Mouse (Mus musculus): ENCODE measurements around the gene Apbb1ip. TPM values are rescaled to one million over a fixed set of nuclear protein-coding genes. Genes with fewer than 3 reads are reported as not detected.

Apbb1ip gene
- polyA plus RNA-seq, 1 experiment from 2014 or later, result 1.7 TPM

- Histone ChIP-seq H3K9me3 (ENCODE audit: control insufficient read depth, low read length) (no peaks in the 10 kb centered on the region), H3K27me3 (ENCODE audit: control insufficient read depth, insufficient read depth, low read length) (no peaks in the 10 kb centered on the region), H3K36me3 (ENCODE audit: control insufficient read depth, insufficient read depth, low read length) (no peaks in the 10 kb centered on the region), H3K27ac (replicated peaks in 1 of 2; ENCODE audit: control insufficient read depth in 1 of 2, insufficient read depth in 1 of 2, low read depth in 2 of 2, low read length in 2 of 2) (no peak overlapping the region), H3K4me2 (ENCODE audit: low read length) (no peak overlapping the region), H3K4me1 (ENCODE audit: control insufficient read depth in 2 of 2, insufficient read depth in 2 of 2, low read length in 2 of 2) (no peaks in the 10 kb centered on the region; a peak in 1 of 4 replicates), H3K4me3 (ENCODE audit: control insufficient read depth in 1 of 2, insufficient read depth in 1 of 2, low read depth in 1 of 2, low read length in 2 of 2) (no peak overlapping the region), H3K9ac (ENCODE audit: low read length) (no peak overlapping the region)
- 84% methylated on average over 3 of the region's 3 CpGs for WGBS
- ATAC-seq (ENCODE audit: insufficient number of reproducible peaks, insufficient read depth, low FRiP score, low read depth), result no peak
These were observed 10.3 kb downstream of the Apbb1ip start for GRCm38 (mm10) chr2:22784186-22784585.

GRCm38 (mm10) chr2:22784771-22785170 lies 10.9 kb downstream of the Apbb1ip start:
- Histone ChIP-seq H3K27me3 (ENCODE audit: control insufficient read depth, insufficient read depth, low read length) (no peaks in the 10 kb centered on the region), H3K36me3 (ENCODE audit: control insufficient read depth, insufficient read depth, low read length) (no peaks in the 10 kb centered on the region), H3K4me3 (ENCODE audit: control insufficient read depth in 1 of 2, insufficient read depth in 1 of 2, low read depth in 1 of 2, low read length in 2 of 2) (no peak overlapping the region), H3K4me2 (ENCODE audit: low read length) (no peak overlapping the region), H3K4me1 (ENCODE audit: control insufficient read depth in 2 of 2, insufficient read depth in 2 of 2, low read length in 2 of 2) (no peaks in the 10 kb centered on the region; a peak in 1 of 4 replicates), H3K27ac (replicated peaks in 1 of 2; ENCODE audit: control insufficient read depth in 1 of 2, insufficient read depth in 1 of 2, low read depth in 2 of 2, low read length in 2 of 2) (no peak overlapping the region), H3K9me3 (ENCODE audit: control insufficient read depth, low read length) (no peaks in the 10 kb centered on the region), H3K9ac (ENCODE audit: low read length) (no peak overlapping the region)
- 50% methylated on average over 1 of the region's 1 CpGs for WGBS
- no peak for ATAC-seq (ENCODE audit: insufficient number of reproducible peaks, insufficient read depth, low FRiP score, low read depth)

GRCm38 (mm10) chr2:22788658-22789057 lies 14.8 kb downstream of the Apbb1ip start:
- Histone ChIP-seq H3K27me3 (ENCODE audit: control insufficient read depth, insufficient read depth, low read length) (no peaks in the 10 kb centered on the region), H3K27ac (replicated peaks in 1 of 2; ENCODE audit: control insufficient read depth in 1 of 2, insufficient read depth in 1 of 2, low read depth in 2 of 2, low read length in 2 of 2) (no peak overlapping the region), H3K4me1 (ENCODE audit: control insufficient read depth in 2 of 2, insufficient read depth in 2 of 2, low read length in 2 of 2) (no peaks in the 10 kb centered on the region), H3K4me2 (ENCODE audit: low read length) (no peak overlapping the region), H3K4me3 (ENCODE audit: control insufficient read depth in 1 of 2, insufficient read depth in 1 of 2, low read depth in 1 of 2, low read length in 2 of 2) (no peak overlapping the region), H3K9me3 (ENCODE audit: control insufficient read depth, low read length) (no peaks in the 10 kb centered on the region), H3K36me3 (ENCODE audit: control insufficient read depth, insufficient read depth, low read length) (no peaks in the 10 kb centered on the region), H3K9ac (ENCODE audit: low read length) (no peak overlapping the region)
- ATAC-seq (ENCODE audit: insufficient number of reproducible peaks, insufficient read depth, low FRiP score, low read depth), result no peak
- WGBS, result 83% methylated on average over 2 of the region's 2 CpGs

GRCm38 (mm10) chr2:22789576-22789975 lies 15.7 kb downstream of the Apbb1ip start:
- Histone ChIP-seq H3K27me3 (ENCODE audit: control insufficient read depth, insufficient read depth, low read length) (no peaks in the 10 kb centered on the region), H3K27ac (replicated peaks in 1 of 2; ENCODE audit: control insufficient read depth in 1 of 2, insufficient read depth in 1 of 2, low read depth in 2 of 2, low read length in 2 of 2) (no peak overlapping the region), H3K9me3 (ENCODE audit: control insufficient read depth, low read length) (no peaks in the 10 kb centered on the region), H3K4me1 (ENCODE audit: control insufficient read depth in 2 of 2, insufficient read depth in 2 of 2, low read length in 2 of 2) (no peaks in the 10 kb centered on the region), H3K4me3 (ENCODE audit: control insufficient read depth in 1 of 2, insufficient read depth in 1 of 2, low read depth in 1 of 2, low read length in 2 of 2) (no peak overlapping the region), H3K36me3 (ENCODE audit: control insufficient read depth, insufficient read depth, low read length) (no peaks in the 10 kb centered on the region), H3K9ac (ENCODE audit: low read length) (no peak overlapping the region), H3K4me2 (ENCODE audit: low read length) (no peak overlapping the region)
- WGBS, result 35% methylated on average over 1 of the region's 1 CpGs
- ATAC-seq (ENCODE audit: insufficient number of reproducible peaks, insufficient read depth, low FRiP score, low read depth), result no peak

GRCm38 (mm10) chr2:22790435-22790834 lies 16.5 kb downstream of the Apbb1ip start:
- no peaks in the 10 kb centered on the region for H3K27me3 ChIP-seq (ENCODE audit: control insufficient read depth, insufficient read depth, low read length)
- H3K4me1 ChIP-seq (ENCODE audit: control insufficient read depth in 2 of 2, insufficient read depth in 2 of 2, low read length in 2 of 2), result no peaks in the 10 kb centered on the region
- H3K9ac ChIP-seq (ENCODE audit: low read length), result no peak overlapping the region
- no peak for ATAC-seq (ENCODE audit: insufficient number of reproducible peaks, insufficient read depth, low FRiP score, low read depth)
- no peak overlapping the region for H3K27ac ChIP-seq (replicated peaks in 1 of 2; ENCODE audit: control insufficient read depth in 1 of 2, insufficient read depth in 1 of 2, low read depth in 2 of 2, low read length in 2 of 2)
- H3K36me3 ChIP-seq (ENCODE audit: control insufficient read depth, insufficient read depth, low read length), result no peaks in the 10 kb centered on the region
- no peak overlapping the region for H3K4me2 ChIP-seq (ENCODE audit: low read length)
- 0 out of 2 replicates have a peak, but pooled peaks cover 1% of the 10 kb centered on the region for H3K9me3 ChIP-seq (ENCODE audit: control insufficient read depth, low read length)
- no peak overlapping the region for H3K4me3 ChIP-seq (ENCODE audit: control insufficient read depth in 1 of 2, insufficient read depth in 1 of 2, low read depth in 1 of 2, low read length in 2 of 2)
- WGBS, result 13% methylated on average over 1 of the region's 1 CpGs

GRCm38 (mm10) chr2:22795087-22795486 lies 21.2 kb downstream of the Apbb1ip start:
- H3K9me3 ChIP-seq (ENCODE audit: control insufficient read depth, low read length), result 0 out of 2 replicates have a peak, but pooled peaks cover 12% of the 10 kb centered on the region
- no peaks in the 10 kb centered on the region for H3K27me3 ChIP-seq (ENCODE audit: control insufficient read depth, insufficient read depth, low read length)
- no peaks in the 10 kb centered on the region for H3K4me1 ChIP-seq (ENCODE audit: control insufficient read depth in 2 of 2, insufficient read depth in 2 of 2, low read length in 2 of 2)
- no peak overlapping the region for H3K4me3 ChIP-seq (ENCODE audit: control insufficient read depth in 1 of 2, insufficient read depth in 1 of 2, low read depth in 1 of 2, low read length in 2 of 2)
- no peak overlapping the region for H3K27ac ChIP-seq (replicated peaks in 1 of 2; ENCODE audit: control insufficient read depth in 1 of 2, insufficient read depth in 1 of 2, low read depth in 2 of 2, low read length in 2 of 2)
- H3K36me3 ChIP-seq (ENCODE audit: control insufficient read depth, insufficient read depth, low read length), result no peaks in the 10 kb centered on the region
- no peak overlapping the region for H3K9ac ChIP-seq (ENCODE audit: low read length)
- no peak for ATAC-seq (ENCODE audit: insufficient number of reproducible peaks, insufficient read depth, low FRiP score, low read depth)
- WGBS, result 60% methylated on average over 3 of the region's 3 CpGs
- H3K4me2 ChIP-seq (ENCODE audit: low read length), result no peak overlapping the region

GRCm38 (mm10) chr2:22796487-22796886 lies 22.6 kb downstream of the Apbb1ip start:
- Histone ChIP-seq H3K9ac (ENCODE audit: low read length) (no peak overlapping the region), H3K27ac (replicated peaks in 1 of 2; ENCODE audit: control insufficient read depth in 1 of 2, insufficient read depth in 1 of 2, low read depth in 2 of 2, low read length in 2 of 2) (no peak overlapping the region), H3K4me3 (ENCODE audit: control insufficient read depth in 1 of 2, insufficient read depth in 1 of 2, low read depth in 1 of 2, low read length in 2 of 2) (no peak overlapping the region), H3K36me3 (ENCODE audit: control insufficient read depth, insufficient read depth, low read length) (no peaks in the 10 kb centered on the region), H3K9me3 (ENCODE audit: control insufficient read depth, low read length) (0 out of 2 replicates have a peak, but pooled peaks cover 12% of the 10 kb centered on the region), H3K27me3 (ENCODE audit: control insufficient read depth, insufficient read depth, low read length) (no peaks in the 10 kb centered on the region), H3K4me1 (ENCODE audit: control insufficient read depth in 2 of 2, insufficient read depth in 2 of 2, low read length in 2 of 2) (no peaks in the 10 kb centered on the region), H3K4me2 (ENCODE audit: low read length) (no peak overlapping the region)
- no peak for ATAC-seq (ENCODE audit: insufficient number of reproducible peaks, insufficient read depth, low FRiP score, low read depth)

GRCm38 (mm10) chr2:22799430-22800041 lies 25.6 kb downstream of the Apbb1ip start:
- 63% methylated on average over 2 of the region's 2 CpGs for WGBS
- Histone ChIP-seq H3K36me3 (ENCODE audit: control insufficient read depth, insufficient read depth, low read length) (no peaks in the 10 kb centered on the region), H3K27ac (replicated peaks in 1 of 2; ENCODE audit: control insufficient read depth in 1 of 2, insufficient read depth in 1 of 2, low read depth in 2 of 2, low read length in 2 of 2) (no peak overlapping the region), H3K9me3 (ENCODE audit: control insufficient read depth, low read length) (0 out of 2 replicates have a peak, but pooled peaks cover 12% of the 10 kb centered on the region), H3K27me3 (ENCODE audit: control insufficient read depth, insufficient read depth, low read length) (no peaks in the 10 kb centered on the region), H3K4me3 (ENCODE audit: control insufficient read depth in 1 of 2, insufficient read depth in 1 of 2, low read depth in 1 of 2, low read length in 2 of 2) (no peak overlapping the region), H3K9ac (ENCODE audit: low read length) (no peak overlapping the region), H3K4me1 (ENCODE audit: control insufficient read depth in 2 of 2, insufficient read depth in 2 of 2, low read length in 2 of 2) (no peaks in the 10 kb centered on the region), H3K4me2 (ENCODE audit: low read length) (no peak overlapping the region)
- no peak for ATAC-seq (ENCODE audit: insufficient number of reproducible peaks, insufficient read depth, low FRiP score, low read depth)
